Mouse (Mus musculus) brain, embryonic 14.5 days (tissue): ENCODE data around the gene Robo1.

Source experiments
- CTCF ChIP-seq: fragments of 200-500 bp; IDR thresholded peaks from 2 replicates; pipeline ENCODE4 v1.5.1; 2012; ENCODE audit warnings: inconsistent platforms, mild to moderate bottlenecking, moderate library complexity, borderline replicate concordance; ENCODE audit not compliant: insufficient read depth, insufficient read length; ENCODE audit errors: extremely low read depth
- POLR2A ChIP-seq: fragments of 200-500 bp; IDR thresholded peaks from 2 replicates; pipeline ENCODE4 v1.6.1; 2012; ENCODE audit warnings: mild to moderate bottlenecking, inconsistent platforms, borderline replicate concordance; ENCODE audit not compliant: poor library complexity, insufficient read depth, insufficient read length, severe bottlenecking; ENCODE audit errors: extremely low read depth

GRCm38 (mm10) chr16:72633846-72634245, 325.7 kb downstream of the Robo1 start:
- TF ChIP-seq POLR2A (no peak), CTCF (no peak)
